Mouse (Mus musculus) liver, adult (tissue): ENCODE data around the gene Gale.

Experiments used
- GATA4 ChIP-seq: IDR thresholded peaks from 2 replicates; pipeline ENCODE4 v1.6.1; 2014; ENCODE audit warnings: mild to moderate bottlenecking, low read length; ENCODE audit not compliant: insufficient replicate concordance

Gale gene

DNA sequence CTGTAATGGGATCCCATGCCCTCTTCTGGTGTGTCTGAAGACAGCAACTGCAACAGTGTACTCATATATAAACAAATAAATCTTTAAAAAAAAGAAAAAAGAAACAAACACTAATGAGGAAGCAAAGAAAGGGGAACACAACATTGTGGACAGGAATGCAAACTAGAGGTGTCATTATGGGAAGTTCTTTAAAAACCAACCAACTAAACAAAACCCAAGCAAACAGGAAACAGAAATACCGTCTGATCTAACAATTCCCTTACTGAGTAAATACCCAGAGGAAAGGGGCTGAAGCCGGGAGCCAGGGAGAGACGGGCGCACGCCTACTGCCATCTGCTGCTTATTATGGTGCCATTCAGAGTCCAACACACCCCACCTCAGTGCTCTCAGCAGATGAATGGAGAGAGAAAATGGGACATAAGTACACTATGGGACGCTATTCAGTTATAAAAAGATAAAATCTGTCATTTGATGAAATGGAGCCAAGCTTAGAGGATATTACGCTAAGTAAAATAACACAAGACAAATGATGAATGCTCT is 18.1 kb downstream of the Gale start:
- no peak for TF ChIP-seq GATA4

DNA sequence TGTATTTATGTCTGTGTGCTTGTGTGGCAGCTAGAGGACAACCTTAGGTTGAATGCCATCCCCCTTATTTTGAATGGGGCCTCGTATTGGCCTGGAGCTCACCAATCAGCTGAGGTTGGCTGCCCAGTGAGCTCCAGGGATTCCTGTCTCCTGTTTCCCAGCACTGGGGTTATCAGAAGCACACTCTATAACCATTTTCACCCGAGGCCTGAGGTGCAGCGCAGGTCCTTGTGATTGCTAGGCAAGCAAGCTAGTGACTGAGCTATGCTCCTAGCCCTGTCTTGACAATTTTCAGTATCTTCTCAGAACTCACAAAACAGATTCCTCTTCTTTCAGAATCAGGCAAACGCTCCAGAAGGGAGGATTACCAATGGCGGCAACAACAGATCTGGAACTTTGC is 21.0 kb downstream of the Gale start:
- TF ChIP-seq GATA4 = no peak

DNA sequence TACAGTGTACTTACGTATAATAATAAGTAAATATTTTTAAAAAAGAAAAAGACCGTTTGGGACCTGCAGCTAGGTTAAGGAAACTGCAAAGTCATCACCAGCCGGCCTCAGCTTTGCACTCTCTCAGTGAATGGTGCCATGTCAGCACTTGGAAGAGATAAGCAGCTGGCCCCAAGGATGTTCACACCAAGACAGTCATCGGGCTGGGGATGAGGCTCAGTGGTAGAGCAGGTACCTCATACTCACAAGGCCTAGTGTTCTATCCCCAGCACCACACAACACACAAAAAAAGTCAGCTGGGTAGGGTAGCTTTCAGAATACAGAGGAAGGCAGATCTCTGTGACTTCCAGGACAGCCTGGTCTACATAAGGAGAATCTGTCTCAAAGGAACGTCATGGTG is 21.7 kb downstream of the Gale start:
- TF ChIP-seq GATA4 = no peak

DNA sequence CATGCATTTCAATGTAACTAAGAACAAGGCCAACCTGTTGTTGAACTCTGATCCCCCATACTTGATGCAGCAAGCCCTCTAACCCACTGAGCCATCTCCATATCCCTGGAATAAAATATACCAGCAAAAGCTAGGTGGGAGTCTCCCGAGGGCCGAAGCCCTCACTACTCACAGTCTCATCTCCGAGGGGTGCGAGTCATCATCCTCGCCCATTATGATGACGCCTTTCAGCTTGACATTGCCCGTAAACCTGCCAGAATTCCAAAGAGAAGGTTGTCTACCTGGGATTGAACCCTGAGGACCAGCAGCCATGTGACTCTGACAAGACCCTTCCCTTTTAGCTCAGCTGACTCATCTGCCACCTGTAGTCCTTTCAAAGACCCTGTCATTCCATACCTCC is 22.2 kb downstream of the Gale start:
- TF ChIP-seq GATA4 = no peak

DNA sequence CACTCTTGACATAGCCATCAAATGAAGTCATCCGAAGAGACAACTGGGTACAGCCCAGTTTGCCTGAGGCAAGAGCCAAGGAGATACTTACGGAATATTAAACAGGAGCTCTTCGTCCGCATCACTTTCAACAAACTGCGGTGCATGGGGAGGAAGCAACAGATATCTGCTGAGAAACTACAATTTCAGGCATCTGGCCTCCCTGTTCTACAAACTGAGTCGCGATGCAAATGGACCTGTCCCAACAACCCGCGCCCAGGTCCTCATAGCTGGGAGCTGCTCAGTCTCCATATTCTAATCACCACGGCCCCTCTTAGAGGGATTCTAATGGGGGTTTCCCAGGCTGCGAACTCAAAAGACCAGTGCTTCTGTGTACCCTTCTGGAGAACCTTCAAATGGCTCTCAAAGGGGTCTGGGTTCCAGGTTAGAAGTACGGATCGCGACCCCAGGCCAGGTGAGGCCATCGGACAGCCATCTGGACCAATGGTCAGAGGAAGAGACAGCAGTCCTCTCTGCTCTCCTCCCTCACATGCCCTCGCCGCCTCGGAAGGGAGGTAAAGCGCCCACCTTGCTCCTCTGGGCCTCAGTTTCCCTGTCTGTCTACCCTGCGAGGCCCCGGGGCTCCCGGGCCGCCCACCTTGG is 22.9 kb downstream of the Gale start:
- TF ChIP-seq GATA4 = no peak

DNA sequence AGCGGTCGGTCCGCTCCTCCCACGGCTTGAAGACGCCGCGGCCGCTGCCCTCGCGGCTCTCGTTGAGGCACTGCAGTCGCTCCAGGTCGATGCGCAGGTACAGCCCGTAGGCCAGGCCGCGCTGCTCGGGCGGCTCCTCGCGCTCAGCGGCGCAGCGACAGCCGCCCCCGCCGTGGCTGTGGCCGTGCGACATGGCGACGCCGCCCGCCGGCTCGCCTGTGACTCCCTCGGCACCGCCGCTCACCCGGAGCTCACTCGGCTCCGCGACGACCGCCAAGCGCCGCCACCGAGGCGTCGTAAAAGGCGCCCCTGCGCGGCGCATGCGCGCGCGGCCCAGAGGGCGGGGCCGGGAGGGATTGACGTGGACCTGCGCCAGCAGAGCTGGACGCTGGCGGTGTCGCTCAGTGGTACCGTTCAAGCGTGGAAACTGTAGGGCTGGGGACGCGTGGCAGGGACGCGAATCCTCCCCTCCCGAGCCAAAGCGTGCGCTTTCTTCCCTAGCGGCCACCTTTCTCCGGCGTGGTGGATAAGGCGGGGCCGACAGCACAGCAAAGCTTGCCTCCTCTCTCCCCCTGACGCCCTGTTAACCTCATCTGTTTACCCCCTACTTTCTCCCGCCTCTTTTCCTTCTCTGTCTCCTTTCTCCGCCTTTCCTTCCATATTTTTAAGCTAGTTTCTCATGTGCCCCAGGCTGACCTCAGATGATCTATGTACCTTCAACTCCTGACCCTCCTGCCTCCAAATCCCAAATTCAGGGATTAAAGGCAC is 23.6 kb downstream of the Gale start, which contains the start of gene Pithd1:
Gene Pithd1, minus strand, starts transcription at position 322 of the 768 bp plus-strand sequence.
- TF ChIP-seq GATA4 = no peak; the same call in 1 of the 2 replicates

DNA sequence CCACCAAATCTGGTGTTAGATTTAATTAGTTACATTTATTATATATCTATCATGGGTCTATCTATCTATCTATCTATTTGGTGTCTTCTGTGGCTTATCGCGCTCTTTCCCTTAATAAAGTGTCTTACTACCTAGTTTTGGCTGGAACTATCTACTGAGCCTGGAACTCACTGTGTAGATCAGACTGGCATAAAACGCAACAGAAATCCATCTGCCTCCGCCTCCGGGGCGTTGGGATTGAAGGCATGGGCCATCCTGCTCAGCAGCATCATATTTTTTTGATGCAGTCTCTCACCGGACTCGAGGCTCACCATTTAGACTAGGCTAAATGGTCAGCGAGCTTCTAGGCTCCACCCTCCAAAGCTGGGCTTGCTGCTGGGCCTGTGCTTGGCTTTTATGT is 24.2 kb downstream of the Gale start:
- TF ChIP-seq GATA4 = no peak

DNA sequence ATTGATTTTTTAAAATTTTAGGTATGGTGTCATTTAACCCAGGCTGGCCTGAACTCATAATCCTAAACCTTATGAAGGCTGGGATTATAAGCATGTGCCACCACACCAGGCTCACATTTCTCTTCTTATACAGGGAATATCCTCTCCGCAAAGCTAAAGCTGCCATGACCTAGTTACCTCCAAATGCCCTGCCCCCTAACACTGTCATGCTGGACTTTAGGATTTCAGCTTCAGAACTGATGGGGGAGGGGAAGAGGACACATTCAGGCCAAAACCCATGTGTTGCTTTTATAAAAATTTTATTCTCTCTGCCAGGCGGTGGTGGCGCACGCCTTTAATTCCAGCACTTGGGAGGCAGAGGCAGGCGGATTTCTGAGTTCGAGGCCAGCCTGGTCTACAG is 30.4 kb downstream of the Gale start:
- no peak for TF ChIP-seq GATA4

DNA sequence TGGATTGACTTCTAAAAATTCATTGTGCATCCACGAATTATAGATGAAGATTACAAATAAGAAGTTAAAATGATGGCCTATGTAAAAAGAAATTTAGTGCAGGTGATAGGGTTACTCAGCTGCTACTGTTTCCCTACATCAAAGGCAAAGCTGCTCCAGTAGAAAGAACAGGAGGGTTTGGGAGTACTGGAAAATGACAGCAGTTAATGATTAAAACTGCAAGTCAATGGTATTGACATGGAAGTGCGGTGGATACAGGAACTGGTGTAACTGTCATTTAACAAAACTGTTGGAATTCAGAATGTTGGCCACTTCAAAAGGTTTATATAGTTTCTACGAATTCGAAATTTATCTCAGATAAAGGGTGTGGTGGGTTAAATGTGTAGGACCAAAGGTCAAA is 31.6 kb downstream of the Gale start:
- TF ChIP-seq GATA4 = no peak

DNA sequence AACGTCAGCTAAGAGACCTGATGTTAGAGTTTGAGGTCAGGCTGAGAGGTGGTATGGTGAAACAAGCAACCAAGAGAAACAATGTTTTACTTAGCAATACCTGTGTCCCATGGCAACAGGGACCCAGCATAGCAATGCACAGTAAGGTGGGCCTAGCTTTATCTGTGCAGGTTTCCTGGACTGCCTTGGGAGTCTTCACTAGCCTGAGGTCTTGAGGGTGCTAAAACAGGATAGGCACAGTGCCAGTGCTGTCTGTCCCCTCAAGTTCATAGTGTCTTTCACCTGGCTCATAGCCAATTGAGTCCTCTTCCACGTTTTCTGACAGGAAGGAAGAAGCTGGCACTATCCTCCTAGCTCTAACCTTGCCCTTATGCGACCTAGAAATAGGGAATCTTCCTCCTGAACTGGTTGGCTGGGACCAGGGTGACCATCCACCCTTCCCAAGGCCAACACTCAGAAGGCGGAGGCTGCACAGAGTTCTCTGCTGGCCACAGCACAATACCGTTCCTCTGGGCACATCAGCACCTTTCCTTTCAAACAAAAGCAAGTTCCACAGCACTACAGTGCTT is 40.7 kb downstream of the Gale start:
- no peak for TF ChIP-seq GATA4

DNA sequence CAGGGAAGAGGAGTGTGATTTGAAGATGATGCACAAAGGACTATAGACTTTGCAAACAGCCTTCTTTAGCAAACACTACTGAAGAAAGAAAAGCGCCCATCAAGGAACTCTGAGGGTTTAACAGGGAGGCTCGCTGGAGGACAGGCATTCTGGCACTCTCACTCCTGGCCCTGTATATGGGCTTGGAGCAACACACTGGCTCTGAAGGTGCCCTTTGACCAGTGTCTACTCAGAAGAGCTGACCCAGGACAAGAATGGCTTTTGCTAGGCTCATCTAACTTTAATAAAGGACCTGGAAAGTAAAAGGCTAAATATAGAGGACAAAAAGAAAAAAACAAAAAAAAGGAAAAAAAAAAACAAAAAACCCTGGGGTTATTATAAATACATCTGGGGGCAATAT is 41.4 kb downstream of the Gale start:
- no peak for TF ChIP-seq GATA4

DNA sequence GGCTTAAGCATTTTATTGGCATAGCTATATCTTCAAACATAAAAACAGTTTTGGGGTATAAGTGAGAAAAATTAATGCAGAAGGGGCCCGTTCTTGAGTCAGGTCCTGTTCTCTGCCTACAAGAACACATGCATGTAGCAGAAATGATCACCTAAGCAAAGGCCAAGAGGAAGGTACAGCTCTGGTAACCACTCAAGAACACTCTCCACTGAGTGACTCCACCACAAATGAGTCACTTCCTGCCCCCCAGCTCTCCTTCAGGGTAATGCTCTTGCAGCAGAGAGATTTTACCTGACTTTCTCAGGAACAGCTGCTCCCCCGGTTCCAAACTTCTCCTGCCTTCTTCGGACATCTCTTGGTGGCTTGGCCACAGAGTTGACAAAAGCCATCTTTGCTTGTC is 43.3 kb downstream of the Gale start:
- no peak for TF ChIP-seq GATA4

DNA sequence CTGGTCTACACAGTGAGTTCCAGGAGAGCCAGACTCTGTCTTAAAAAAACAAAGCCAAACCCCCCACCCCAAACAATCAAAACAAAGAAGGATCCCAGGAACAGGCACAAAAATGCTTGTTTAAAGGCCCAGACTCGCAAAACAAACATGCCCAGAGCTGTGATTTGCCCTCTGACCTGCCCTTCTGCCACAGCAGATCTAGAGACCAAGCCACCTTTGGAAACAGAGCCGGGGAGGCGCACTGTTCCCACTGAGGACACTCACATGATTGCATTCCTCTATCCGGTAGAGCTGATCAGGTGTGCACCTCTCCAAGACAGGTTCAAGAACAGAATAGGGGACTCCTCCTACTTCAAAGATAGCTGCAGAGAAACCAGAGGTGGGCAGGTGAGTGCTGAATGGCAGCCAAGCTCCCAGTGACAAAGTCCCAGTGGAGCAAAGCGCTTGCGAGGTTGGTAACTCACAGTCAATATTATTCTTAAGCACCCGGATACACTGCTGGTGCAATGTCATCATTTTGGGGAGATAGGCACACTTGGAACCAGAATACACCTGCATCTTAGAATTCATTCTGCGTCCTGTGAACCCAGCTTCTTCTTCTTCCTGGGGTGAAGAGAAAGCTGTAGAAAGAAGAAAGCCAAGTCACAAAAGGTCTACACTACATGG is 45.4 kb downstream of the Gale start:
- no peak for TF ChIP-seq GATA4

DNA sequence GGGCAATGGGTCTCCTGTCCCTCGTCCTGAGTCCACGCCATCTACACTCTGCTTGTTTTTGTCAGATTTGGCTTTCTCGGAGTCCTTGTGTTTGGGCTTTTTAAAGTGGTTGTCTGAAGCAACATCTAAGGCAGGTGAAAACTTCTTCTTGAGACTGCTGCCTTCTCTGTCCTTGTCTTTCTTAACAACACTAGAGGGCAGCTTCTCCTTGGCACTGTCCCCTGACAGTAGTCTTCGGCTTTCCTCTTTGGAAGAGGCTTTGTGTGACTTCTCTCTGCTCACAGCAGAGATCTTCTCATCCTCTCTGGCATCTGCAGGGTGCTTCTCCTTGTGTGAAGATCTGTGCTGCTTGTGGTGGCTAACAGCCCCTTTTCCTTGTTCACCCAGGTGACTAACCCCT is 47.1 kb downstream of the Gale start:
- TF ChIP-seq GATA4 = no peak

DNA sequence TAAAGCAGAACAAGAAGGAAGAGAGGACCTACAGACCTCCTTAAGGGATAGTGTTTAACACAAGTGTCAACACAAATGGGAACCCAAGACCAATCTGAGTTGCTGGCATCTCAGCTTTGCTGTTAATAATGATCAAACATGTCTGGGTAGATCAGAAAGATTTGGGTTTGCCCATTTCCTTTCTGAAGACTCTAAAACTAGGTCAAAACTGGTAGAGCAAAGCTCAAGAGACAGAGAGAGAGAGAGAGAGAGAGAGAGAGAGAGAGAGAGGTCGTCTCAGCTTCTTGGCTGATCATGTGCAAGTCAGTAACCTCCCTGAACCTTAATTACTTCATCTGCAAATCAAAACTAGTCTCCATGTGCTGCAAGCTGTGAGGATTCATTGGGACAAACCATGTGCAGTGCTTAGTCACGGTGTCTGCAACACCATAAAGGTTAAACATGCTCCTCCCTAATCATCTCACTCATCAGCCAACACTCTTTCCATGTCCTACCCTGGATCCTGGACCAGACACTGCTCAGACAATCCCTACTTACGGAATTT is 52.6 kb downstream of the Gale start:
- TF ChIP-seq GATA4 = no peak
